ENCODE assay signal across 25 mouse cellular contexts in genomic region chr10:122747151-122747925, GRCm38 (mm10).
DNase-seq lines count a peak whose midpoint lies in the region; ATAC-seq and TF ChIP-seq lines count a peak whose summit lies in the region.
"Had no signal": no experiment of that assay in that cellular context is flagged by ENCODE, and none has a peak within 500 bp of the region (broad histone marks: within the 10 kb centered on the region; RNA-seq: fewer than 3 reads in every experiment).

No protein-coding gene starts in this region.

- no peaks in the 10 kb centered on the region for H3K36me3 ChIP-seq in kidney, postnatal 0 days (ENCODE audit: insufficient read depth, low read length)
- H3K36me3 ChIP-seq in CH12.LX (replicated peaks in 1 of 2; ENCODE audit: control insufficient read depth in 1 of 2, insufficient read depth in 1 of 2, low read length in 1 of 2), result no peaks in the 10 kb centered on the region
- H3K36me3 ChIP-seq: embryonic facial prominence, embryonic 12.5 days; hindbrain, embryonic 12.5 days; intestine, embryonic 15.5 days; limb, embryonic 13.5 days; midbrain, embryonic 10.5 days had no signal

- H3K4me3 ChIP-seq in kidney, postnatal 0 days (replicated peaks; ENCODE audit: low read depth, low read length), result no peak overlapping the region
- no peak overlapping the region for H3K4me3 ChIP-seq in CH12.LX (replicated peaks in 1 of 3; ENCODE audit: low read depth in 2 of 3, low read length in 2 of 3, poor library complexity in 1 of 3)
- H3K4me3 ChIP-seq: embryonic facial prominence, embryonic 12.5 days; hindbrain, embryonic 12.5 days; intestine, embryonic 15.5 days; left cerebral cortex, adult 2 months; limb, embryonic 13.5 days; midbrain, embryonic 10.5 days had no signal

- H3K4me2 ChIP-seq in kidney, postnatal 0 days (ENCODE audit: low read length), result no peak overlapping the region
- H3K4me2 ChIP-seq in CH12.LX (ENCODE audit: insufficient read depth, low read depth, poor library complexity, severe bottlenecking), result no peak overlapping the region
- H3K4me2 ChIP-seq: embryonic facial prominence, embryonic 12.5 days; hindbrain, embryonic 12.5 days; intestine, embryonic 15.5 days; limb, embryonic 13.5 days; liver, embryonic 11.5 days had no signal

- WGBS in kidney, postnatal 0 days, result 78% methylated on average over 11 of the region's 11 CpGs

- no peak for TF ChIP-seq CTCF in kidney, postnatal 0 days (IDR thresholded peaks at IDR 0.05; ENCODE audit: low read depth)
- no peak for TF ChIP-seq CTCF in CH12.LX (conservative IDR thresholded peaks at IDR 0.05 in 1 of 2, IDR thresholded peaks at IDR 0.05 in 1 of 2; ENCODE audit: low read depth in 2 of 2, low read length in 2 of 2)

- H3K4me1 ChIP-seq in kidney, postnatal 0 days (replicated peaks; ENCODE audit: insufficient read depth, low read length), result no peaks in the 10 kb centered on the region
- peaks cover 9 to 19% of the 10 kb centered on the region in 2 experiments for H3K4me1 ChIP-seq in CH12.LX (ENCODE audit: control insufficient read depth in 1 of 2, insufficient read depth in 2 of 2)
- H3K4me1 ChIP-seq: hindbrain, embryonic 12.5 days; intestine, embryonic 15.5 days; limb, embryonic 13.5 days had no signal

- no peaks in the 10 kb centered on the region for H3K9me3 ChIP-seq in kidney, postnatal 0 days (replicated peaks; ENCODE audit: low read length)
- no peaks in the 10 kb centered on the region for H3K9me3 ChIP-seq in CH12.LX (replicated peaks; ENCODE audit: low read length)
- H3K9me3 ChIP-seq: embryonic facial prominence, embryonic 12.5 days; hindbrain, embryonic 12.5 days; intestine, embryonic 15.5 days; midbrain, embryonic 10.5 days had no signal

- no peak for TF ChIP-seq EP300 in CH12.LX (IDR thresholded peaks at IDR 0.05; ENCODE audit: low read length)

- no peaks in the 10 kb centered on the region for H3K27me3 ChIP-seq in kidney, postnatal 0 days (ENCODE audit: insufficient read depth, low read length)
- H3K27me3 ChIP-seq in CH12.LX (replicated peaks), result no peaks in the 10 kb centered on the region
- H3K27me3 ChIP-seq: embryonic facial prominence, embryonic 12.5 days; hindbrain, embryonic 12.5 days; intestine, embryonic 15.5 days; limb, embryonic 13.5 days had no signal

- no peak overlapping the region for H3K27ac ChIP-seq in kidney, postnatal 0 days
- no peak overlapping the region for H3K27ac ChIP-seq in CH12.LX (ENCODE audit: insufficient read depth, low read depth)
- H3K27ac ChIP-seq: embryonic facial prominence, embryonic 12.5 days; hindbrain, embryonic 12.5 days; intestine, embryonic 15.5 days; left cerebral cortex, adult 2 months; limb, embryonic 13.5 days; midbrain, embryonic 10.5 days had no signal

- no peak overlapping the region for H3K9ac ChIP-seq in kidney, postnatal 0 days (ENCODE audit: low read depth, low read length)
- H3K9ac ChIP-seq in CH12.LX (ENCODE audit: insufficient read depth, low read depth), result no peak overlapping the region
- H3K9ac ChIP-seq: embryonic facial prominence, embryonic 12.5 days; hindbrain, embryonic 12.5 days; intestine, embryonic 15.5 days; limb, embryonic 13.5 days had no signal

- TF ChIP-seq RAD21 in CH12.LX (IDR thresholded peaks at IDR 0.05; ENCODE audit: low read depth, low read length), result no peak

- ATAC-seq in kidney, postnatal 0 days (replicated peaks; ENCODE audit: low FRiP score, low read depth), result peak; percentile 30; the same call in 1 of the 2 replicates
- ATAC-seq in common myeloid progenitor, adult 5-6 weeks (replicated peaks; ENCODE audit: low read depth, poor library complexity, severe bottlenecking), result peak; percentile 81
- peak; percentile 89 for ATAC-seq in megakaryocyte progenitor cell, adult 5-6 weeks (replicated peaks; ENCODE audit: poor library complexity)
- ATAC-seq: activated CD4-positive, CD25-positive, alpha-beta regulatory T cell, adult 4 months; intestine, embryonic 15.5 days had no signal

- DNase-seq in kidney, postnatal 0 days (ENCODE audit: low spot score), result no peak
- no peak for DNase-seq in kidney, postnatal 36 days
- peak; percentile 45 for DNase-seq in CH12.LX (ENCODE audit: extremely low read depth)
- DNase-seq in frontal cortex, postnatal 10 days (ENCODE audit: low spot score in 2 of 2), result no peak
- no peak for DNase-seq in layer of hippocampus, postnatal 36 days
- DNase-seq: adrenal gland, postnatal 10 days; cerebellum, adult 11 months; cerebellum, adult 9-10 months; cerebellum, postnatal 36 days; embryo, embryonic 11 days; gastrocnemius, postnatal 25 days; kidney, adult 2 months; kidney, postnatal 10 days; lung, postnatal 4 days; thymus, postnatal 4 days had no signal

- in situ Hi-C loops in CH12.LX (cut with MboI; ENCODE audit: low pct_ligation_motif_present, low pct_unique_long_range_greater_than_20kb, low sequenced_read_pairs), result no loop called here

- H3K79me2 ChIP-seq in CH12.LX (replicated peaks; ENCODE audit: control insufficient read depth, extremely low read depth, insufficient read depth, poor library complexity, severe bottlenecking), result no peaks in the 10 kb centered on the region

- TF ChIP-seq POLR2A in CH12.LX (IDR thresholded peaks at IDR 0.05; ENCODE audit: low read depth, low read length), result no peak

- dilution Hi-C loops in CH12.LX (cut with MboI; ENCODE audit: extremely low pct_ligation_motif_present, extremely low pct_unique_long_range_greater_than_20kb, low sequenced_read_pairs), result no loop called here

TF ChIP-seq in CH12.LX, 34 proteins besides CTCF, POLR2A, EP300 and RAD21:
- no peak for TF ChIP-seq IRF4 (IDR thresholded peaks at IDR 0.05; ENCODE audit: low read depth, low read length)
- peak; percentile 17; the same call in 1 of the 2 replicates for TF ChIP-seq MEF2A (IDR thresholded peaks at IDR 0.05; ENCODE audit: borderline replicate concordance, low read depth, low read length)
- TF ChIP-seq GABPA (IDR thresholded peaks at IDR 0.05; ENCODE audit: insufficient replicate concordance, low read depth, low read length), result no peak

Comparison
In these comparisons a context has a peak if more than half of its experiments do, and no peak if none do; other contexts are left out.
1. ATAC-seq: peak in every context shown above with its lines; median percentile 89 in megakaryocyte progenitor cell, adult 5-6 weeks; 81 in common myeloid progenitor, adult 5-6 weeks; 30 in kidney, postnatal 0 days.